Mouse (Mus musculus): ENCODE results near the gene Ddr1.

DNA sequence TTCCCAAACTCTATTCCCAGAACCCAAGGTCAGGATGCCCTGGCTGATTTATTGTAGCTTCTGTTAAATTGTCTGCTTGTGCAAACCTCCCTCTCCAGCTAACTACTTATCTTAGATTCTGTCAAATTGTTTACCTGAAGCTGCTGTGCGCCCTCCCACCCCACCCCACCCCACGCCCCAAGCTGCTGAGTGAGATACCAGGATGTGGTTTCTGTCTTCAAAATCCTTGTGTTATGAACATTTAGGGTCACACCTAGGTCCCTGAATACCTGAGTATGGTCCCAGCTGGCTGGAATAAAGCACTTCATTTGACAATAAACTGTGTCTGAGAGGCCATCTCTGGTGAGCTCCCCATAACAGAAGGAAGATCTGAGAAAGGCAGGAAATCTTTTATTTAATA, 30.1 kb upstream of the Ddr1 start:
- TF ChIP-seq POLR2A (IDR thresholded peaks at IDR 0.05; ENCODE audit: insufficient read depth, low read depth, low read length) = no peak
- no peak for TF ChIP-seq CTCF (IDR thresholded peaks at IDR 0.05; ENCODE audit: insufficient read depth, low read depth, low read length)

Measured in olfactory bulb, adult 2 months (tissue).